Mouse (Mus musculus): Measurements from ENCODE around the gene Eef1g. TPM values are rescaled to one million over a fixed set of nuclear protein-coding genes. Genes with fewer than 3 reads are reported as not detected.
"Not testable (repeated sequence)": the region's sequence is repeated elsewhere in the genome, so short reads cannot be mapped to it uniquely, and the experiment has no call there.

The Eef1g gene
- polyA plus RNA-seq, 1 experiment from 2014 or later = 247 TPM

DNA sequence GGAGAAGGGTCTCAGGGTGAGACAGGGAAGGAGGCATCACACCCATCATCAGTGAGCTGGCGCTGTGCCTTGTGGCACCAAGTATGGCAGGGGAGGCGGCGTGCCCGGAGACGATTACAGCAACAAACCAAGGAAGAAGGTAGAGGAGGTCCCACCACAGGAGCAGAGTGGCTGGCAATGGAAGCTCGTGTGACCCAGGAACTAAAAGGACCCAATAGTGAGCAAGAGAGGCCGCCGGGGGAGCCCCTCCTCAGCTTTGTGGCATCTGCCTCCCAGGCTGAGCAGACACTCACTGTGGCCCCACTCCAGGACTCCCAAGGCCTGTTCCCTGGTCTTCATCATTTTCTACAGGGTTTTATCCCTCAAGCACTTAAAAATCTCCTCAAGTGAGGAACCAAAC, 1.1 kb upstream of the Eef1g start:
- TF ChIP-seq CTCF (IDR thresholded peaks at IDR 0.05; ENCODE audit: low read depth) (peak; percentile 4; the same call in 1 of the 2 replicates), EP300 (optimal IDR thresholded peaks at IDR 0.05) (no peak)
- H3K27ac ChIP-seq (replicated peaks) = peak overlapping the region; percentile 92
- H3K4me2 ChIP-seq (replicated peaks; ENCODE audit: low read depth) = peak overlapping the region; percentile 70
- H3K9me3 ChIP-seq (ENCODE audit: control insufficient read depth, low read length) = no peaks in the 10 kb centered on the region
- DNase-seq (ENCODE audit: low spot score) (no peak), ATAC-seq (ENCODE audit: low FRiP score, low TSS enrichment) (no peak)
- WGBS = 62% methylated on average over 8 of the region's 8 CpGs
- no peaks in the 10 kb centered on the region for H3K27me3 ChIP-seq (ENCODE audit: control insufficient read depth, insufficient read depth, low read length)
- peak overlapping the region; percentile 43 for H3K4me3 ChIP-seq (ENCODE audit: low read depth, low read length)
- H3K4me1 ChIP-seq (replicated peaks; ENCODE audit: control insufficient read depth, insufficient read depth) = 0 out of 2 replicates have a peak, but pooled peaks cover 3% of the 10 kb centered on the region
- peaks cover 20% of the 10 kb centered on the region for H3K36me3 ChIP-seq (ENCODE audit: control insufficient read depth, insufficient read depth, low read length)
- H3K9ac ChIP-seq (ENCODE audit: low read length) = peak overlapping the region; percentile 69

DNA sequence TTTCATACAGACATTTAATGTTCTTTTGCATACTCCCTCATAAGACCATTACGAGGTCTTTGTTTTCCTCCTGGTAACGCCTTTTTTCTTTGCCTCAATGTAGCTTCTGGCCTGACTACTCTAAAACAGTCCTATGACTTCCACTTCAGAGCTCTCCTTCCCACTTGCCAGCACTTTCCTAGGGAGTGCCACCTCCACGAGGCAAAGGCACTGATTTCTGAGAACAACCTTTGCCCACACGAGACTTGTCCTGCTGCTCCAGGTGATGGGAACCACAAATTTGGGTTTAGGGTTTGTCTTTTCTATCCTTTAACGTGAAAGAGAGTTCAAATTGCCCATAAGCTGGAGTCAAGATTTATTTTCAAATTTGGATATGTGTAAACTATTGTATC, 647 bp upstream of the Eef1g start:
- peak overlapping the region; percentile 92 for H3K27ac ChIP-seq (replicated peaks)
- TF ChIP-seq CTCF (IDR thresholded peaks at IDR 0.05; ENCODE audit: low read depth) (no peak; the same call in 1 of the 2 replicates), EP300 (optimal IDR thresholded peaks at IDR 0.05) (no peak)
- WGBS = 16% methylated on average over 5 of the region's 5 CpGs
- peaks cover 24% of the 10 kb centered on the region for H3K36me3 ChIP-seq (ENCODE audit: control insufficient read depth, insufficient read depth, low read length)
- 0 out of 2 replicates have a peak, but pooled peaks cover 3% of the 10 kb centered on the region for H3K4me1 ChIP-seq (replicated peaks; ENCODE audit: control insufficient read depth, insufficient read depth)
- DNase-seq (ENCODE audit: low spot score) = no peak
- ATAC-seq (ENCODE audit: low FRiP score, low TSS enrichment) = peak; percentile 23; the same call in 1 of the 2 replicates
- no peaks in the 10 kb centered on the region for H3K9me3 ChIP-seq (ENCODE audit: control insufficient read depth, low read length)
- peak overlapping the region; percentile 43 for H3K4me3 ChIP-seq (ENCODE audit: low read depth, low read length)
- H3K9ac ChIP-seq (ENCODE audit: low read length) = peak overlapping the region; percentile 69
- H3K4me2 ChIP-seq (replicated peaks; ENCODE audit: low read depth) = peak overlapping the region; percentile 70
- no peaks in the 10 kb centered on the region for H3K27me3 ChIP-seq (ENCODE audit: control insufficient read depth, insufficient read depth, low read length)

DNA sequence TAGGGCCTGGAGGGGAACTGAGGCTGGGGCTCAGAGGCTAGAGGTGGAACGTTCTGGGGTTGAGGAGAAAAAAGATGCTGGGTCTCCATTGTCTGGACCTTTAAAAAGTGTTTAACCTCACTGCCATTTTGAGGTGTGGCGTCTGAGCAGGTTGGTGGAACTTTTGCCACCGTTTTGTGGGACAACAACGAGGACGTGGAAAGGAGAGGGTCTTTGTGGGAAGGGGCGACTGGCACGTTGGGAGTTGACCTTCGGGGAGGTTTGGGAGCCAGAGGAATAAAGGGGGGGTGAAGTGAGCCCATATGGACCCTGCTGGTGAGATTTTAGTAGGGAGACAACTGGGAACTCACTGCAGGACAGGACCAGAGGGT, 517 bp downstream of the Eef1g start:
- Histone ChIP-seq H3K4me3 (ENCODE audit: low read depth, low read length) (peak overlapping the region; percentile 82), H3K4me1 (replicated peaks; ENCODE audit: control insufficient read depth, insufficient read depth) (0 out of 2 replicates have a peak, but pooled peaks cover 3% of the 10 kb centered on the region), H3K9me3 (ENCODE audit: control insufficient read depth, low read length) (no peaks in the 10 kb centered on the region), H3K27me3 (ENCODE audit: control insufficient read depth, insufficient read depth, low read length) (no peaks in the 10 kb centered on the region), H3K4me2 (replicated peaks; ENCODE audit: low read depth) (peak overlapping the region; percentile 93), H3K36me3 (ENCODE audit: control insufficient read depth, insufficient read depth, low read length) (peaks cover 32% of the 10 kb centered on the region), H3K27ac (replicated peaks) (peak overlapping the region; percentile 79), H3K9ac (ENCODE audit: low read length) (peak overlapping the region; percentile 86)
- TF ChIP-seq CTCF (IDR thresholded peaks at IDR 0.05; ENCODE audit: low read depth) (no peak), EP300 (optimal IDR thresholded peaks at IDR 0.05) (no peak)
- no peak for DNase-seq (ENCODE audit: low spot score)
- ATAC-seq (ENCODE audit: low FRiP score, low TSS enrichment) = no peak
- WGBS = 0% methylated on average over 8 of the region's 8 CpGs

DNA sequence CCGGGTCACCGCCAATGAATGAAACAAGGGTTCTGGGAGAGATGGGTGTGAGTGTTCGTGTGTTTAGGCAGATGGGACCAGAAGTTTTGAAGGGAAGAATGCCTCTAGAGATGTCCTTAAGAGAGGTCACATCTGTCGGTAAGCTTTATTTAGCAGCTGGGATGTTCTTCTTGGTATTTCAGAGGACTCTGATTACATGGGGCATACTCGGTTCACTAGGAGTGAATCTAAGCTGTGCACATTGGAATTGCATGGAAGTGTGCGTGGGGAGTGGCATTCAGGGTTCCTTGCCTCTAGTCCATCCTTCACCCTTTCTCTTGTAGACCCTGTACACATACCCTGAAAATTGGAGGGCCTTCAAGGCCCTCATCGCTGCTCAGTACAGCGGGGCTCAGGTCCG, 1.1 kb downstream of the Eef1g start:
- peak overlapping the region; percentile 79; the same call in 1 of the 2 replicates for H3K27ac ChIP-seq (replicated peaks)
- no peaks in the 10 kb centered on the region for H3K9me3 ChIP-seq (ENCODE audit: control insufficient read depth, low read length)
- peak overlapping the region; percentile 82 for H3K4me3 ChIP-seq (ENCODE audit: low read depth, low read length)
- TF ChIP-seq CTCF (IDR thresholded peaks at IDR 0.05; ENCODE audit: low read depth) = no peak
- no peak for TF ChIP-seq EP300 (optimal IDR thresholded peaks at IDR 0.05)
- no peaks in the 10 kb centered on the region for H3K27me3 ChIP-seq (ENCODE audit: control insufficient read depth, insufficient read depth, low read length)
- peak overlapping the region; percentile 86 for H3K9ac ChIP-seq (ENCODE audit: low read length)
- no peak for DNase-seq (ENCODE audit: low spot score)
- peaks cover 28% of the 10 kb centered on the region for H3K36me3 ChIP-seq (ENCODE audit: control insufficient read depth, insufficient read depth, low read length)
- ATAC-seq (ENCODE audit: low FRiP score, low TSS enrichment) = no peak
- H3K4me2 ChIP-seq (replicated peaks; ENCODE audit: low read depth) = peak overlapping the region; percentile 93
- WGBS = 3% methylated on average over 8 of the region's 9 CpGs
- H3K4me1 ChIP-seq (replicated peaks; ENCODE audit: control insufficient read depth, insufficient read depth) = 0 out of 2 replicates have a peak, but pooled peaks cover 3% of the 10 kb centered on the region

DNA sequence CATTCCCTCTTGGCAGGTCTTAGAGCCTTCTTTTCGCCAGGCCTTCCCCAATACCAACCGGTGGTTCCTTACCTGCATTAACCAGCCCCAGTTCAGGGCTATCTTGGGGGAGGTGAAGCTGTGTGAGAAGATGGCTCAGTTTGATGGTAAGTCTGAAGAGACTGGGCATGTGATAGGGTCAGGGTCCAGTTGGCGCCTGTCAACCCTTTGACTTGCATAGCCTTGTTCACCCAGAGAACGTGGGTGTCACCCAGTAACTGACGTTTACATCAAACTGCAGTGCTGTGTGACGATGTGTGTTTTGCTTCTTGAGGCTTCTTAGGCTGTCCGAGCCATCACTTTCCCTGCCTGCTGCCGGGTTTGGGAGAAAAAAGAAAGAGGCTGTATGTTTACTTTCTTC, 5.7 kb downstream of the Eef1g start:
- 74% methylated on average over 8 of the region's 8 CpGs for WGBS
- H3K27ac ChIP-seq (replicated peaks); H3K4me3 ChIP-seq (ENCODE audit: low read depth, low read length); H3K9me3 ChIP-seq (ENCODE audit: control insufficient read depth, low read length); H3K27me3 ChIP-seq (ENCODE audit: control insufficient read depth, insufficient read depth, low read length); ATAC-seq (ENCODE audit: low FRiP score, low TSS enrichment); H3K4me1 ChIP-seq (replicated peaks; ENCODE audit: control insufficient read depth, insufficient read depth); H3K9ac ChIP-seq (ENCODE audit: low read length); DNase-seq (ENCODE audit: low spot score); H3K4me2 ChIP-seq (replicated peaks; ENCODE audit: low read depth): not testable (repeated sequence)
- H3K36me3 ChIP-seq (ENCODE audit: control insufficient read depth, insufficient read depth, low read length) = peaks cover 42% of the 10 kb centered on the region

DNA sequence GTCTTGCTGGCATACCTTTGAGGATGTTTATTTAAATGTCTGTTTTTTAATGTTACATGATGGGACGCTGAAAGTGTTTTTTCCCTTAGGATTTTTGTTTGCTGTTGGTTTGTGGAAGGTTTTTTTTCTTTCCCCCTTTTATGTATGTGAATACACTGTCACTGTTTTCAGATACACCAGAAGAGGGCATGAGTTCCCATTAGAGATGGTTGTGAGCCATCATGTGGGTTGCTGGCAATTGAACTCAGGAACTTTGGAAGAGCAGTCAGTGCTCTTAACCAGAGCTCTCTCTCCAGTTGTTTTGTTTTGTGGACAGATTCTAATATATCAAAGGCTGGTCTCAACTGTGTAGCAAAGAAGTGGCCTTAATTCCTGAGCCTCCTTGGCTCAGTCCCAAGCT, 7.8 kb downstream of the Eef1g start:
- H3K9ac ChIP-seq (ENCODE audit: low read length) = no peak overlapping the region
- H3K4me2 ChIP-seq (replicated peaks; ENCODE audit: low read depth) = no peak overlapping the region
- TF ChIP-seq CTCF (IDR thresholded peaks at IDR 0.05; ENCODE audit: low read depth) (peak; percentile 22; the same call in 1 of the 2 replicates), EP300 (optimal IDR thresholded peaks at IDR 0.05) (no peak)
- no peaks in the 10 kb centered on the region for H3K4me1 ChIP-seq (replicated peaks; ENCODE audit: control insufficient read depth, insufficient read depth)
- ATAC-seq (ENCODE audit: low FRiP score, low TSS enrichment) (no peak), DNase-seq (ENCODE audit: low spot score) (no peak)
- WGBS = 78% methylated on average over 1 of the region's 1 CpGs
- no peaks in the 10 kb centered on the region for H3K9me3 ChIP-seq (ENCODE audit: control insufficient read depth, low read length)
- H3K27me3 ChIP-seq (ENCODE audit: control insufficient read depth, insufficient read depth, low read length) = no peaks in the 10 kb centered on the region
- H3K36me3 ChIP-seq (ENCODE audit: control insufficient read depth, insufficient read depth, low read length) = peaks cover 56% of the 10 kb centered on the region
- H3K27ac ChIP-seq (replicated peaks) = no peak overlapping the region
- H3K4me3 ChIP-seq (ENCODE audit: low read depth, low read length) = no peak overlapping the region
